Mouse (Mus musculus): ENCODE results near the gene Hist2h2bb.

DNA sequence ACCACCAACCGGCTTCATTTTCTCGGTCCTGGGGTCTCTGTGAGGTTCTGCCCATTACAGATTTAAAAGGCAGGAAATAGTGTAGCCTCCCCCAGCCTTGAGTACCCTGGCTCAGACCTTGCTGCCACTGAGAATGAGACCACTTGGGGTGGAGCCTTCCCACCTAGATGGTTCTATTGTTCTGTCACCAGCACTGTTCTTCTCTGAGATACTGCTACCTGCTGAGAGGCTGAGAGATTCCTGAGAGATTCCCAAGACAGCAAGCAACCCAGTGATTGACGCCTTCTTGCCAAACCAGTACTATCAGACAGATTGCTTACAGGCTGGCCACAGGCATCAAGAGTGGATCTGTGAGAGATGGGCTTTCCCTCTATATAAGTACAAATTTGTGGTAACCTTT is 19.6 kb downstream of the Hist2h2bb start:
- TF ChIP-seq CTCF (conservative IDR thresholded peaks at IDR 0.05; ENCODE audit: insufficient read depth, insufficient read length, low read depth, low read length) = no peak
- TF ChIP-seq POLR2A (IDR thresholded peaks at IDR 0.05; ENCODE audit: low read depth, low read length) = no peak

All from kidney, adult 2 months (tissue).